Mouse (Mus musculus) brain, embryonic 14.5 days (tissue): Measurements from ENCODE around the gene Pgm5.

Source experiments
- CTCF ChIP-seq: fragments of 200-500 bp; IDR thresholded peaks from 2 replicates; pipeline ENCODE4 v1.5.1; 2012; ENCODE audit warnings: inconsistent platforms, mild to moderate bottlenecking, moderate library complexity, borderline replicate concordance; ENCODE audit not compliant: insufficient read depth, insufficient read length; ENCODE audit errors: extremely low read depth
- POLR2A ChIP-seq: fragments of 200-500 bp; IDR thresholded peaks from 2 replicates; pipeline ENCODE4 v1.6.1; 2012; ENCODE audit warnings: mild to moderate bottlenecking, inconsistent platforms, borderline replicate concordance; ENCODE audit not compliant: poor library complexity, insufficient read depth, insufficient read length, severe bottlenecking; ENCODE audit errors: extremely low read depth

- TF ChIP-seq POLR2A = no peak
- TF ChIP-seq CTCF = no peak
Measured at GRCm38 (mm10) chr19:24793545-24794139, 68.0 kb downstream of the Pgm5 start.
